Mouse (Mus musculus) ES-E14 (cell line): ENCODE measurements at regions not wholly inside any gene's neighbourhood (a gene's known extent, or its start where the extent isn't known, plus 50 kb on each side); places are given as distances from the start of the nearest gene placed in this dataset.

Experiments
- DNase-seq: peaks from one replicate; pipeline ENCODE4 v3.0.0-alpha.2; 2013; ENCODE audit warnings: low read depth, low spot score
- H3K27ac ChIP-seq: 2 replicates; pipeline ENCODE4 v1.5.1; 2012; ENCODE audit warnings: low read depth, mild to moderate bottlenecking, low read length, moderate library complexity, mixed read lengths; ENCODE audit not compliant: poor library complexity, insufficient read depth, severe bottlenecking
- H3K36me3 ChIP-seq: 2 replicates; pipeline ENCODE4 v1.6.1; 2012; ENCODE audit warnings: mild to moderate bottlenecking, low read length, moderate library complexity, mixed read lengths; ENCODE audit not compliant: control insufficient read depth, poor library complexity, insufficient read depth, severe bottlenecking
- H3K4me1 ChIP-seq, 2 experiments: fragments of 150-350 bp in 1 of 2; sonication (generic) in 1 of 2; 2 replicates each; pipeline ENCODE4 v1.6.1; 2012; ENCODE audit warnings: low read length in 2 of 2, mild to moderate bottlenecking in 1 of 2, mixed read lengths in 1 of 2; ENCODE audit not compliant: control insufficient read depth in 2 of 2, insufficient read depth in 2 of 2, poor library complexity in 1 of 2
- H3K4me3 ChIP-seq, 2 experiments: fragments of 150-350 bp in 1 of 2; sonication (generic) in 1 of 2; 2 replicates each; pipeline ENCODE4 v1.5.1; 2012; ENCODE audit warnings: low read length in 2 of 2, low read depth in 1 of 2, mild to moderate bottlenecking in 1 of 2, mixed read lengths in 1 of 2; ENCODE audit not compliant: insufficient read depth in 1 of 2, poor library complexity in 1 of 2, severe bottlenecking in 1 of 2
- H3K9ac ChIP-seq: 2 replicates; pipeline ENCODE4 v1.6.1; 2012; ENCODE audit warnings: low read depth, mild to moderate bottlenecking, low read length, mixed read lengths; ENCODE audit not compliant: poor library complexity, insufficient read depth, severe bottlenecking
- H3K9me3 ChIP-seq: fragments of 150-350 bp; sonication (generic); 2 replicates; pipeline ENCODE4 v1.6.1; 2012; ENCODE audit warnings: low read depth, mild to moderate bottlenecking, low read length; ENCODE audit not compliant: control insufficient read depth, insufficient read depth
- CHD2 ChIP-seq: IDR thresholded peaks from 2 replicates; pipeline ENCODE4 v1.6.1; 2014; ENCODE audit warnings: mild to moderate bottlenecking, low read depth, low read length, inconsistent platforms
- HCFC1 ChIP-seq: IDR thresholded peaks from 2 replicates; pipeline ENCODE4 v1.6.1; 2012; ENCODE audit warnings: low read length, inconsistent platforms, borderline replicate concordance; ENCODE audit not compliant: insufficient read depth
- MAFK ChIP-seq: IDR thresholded peaks from 2 replicates; pipeline ENCODE4 v1.6.1; 2014; ENCODE audit warnings: mild to moderate bottlenecking, low read depth, low read length, inconsistent platforms; ENCODE audit not compliant: insufficient read depth
- ZC3H11A ChIP-seq: IDR thresholded peaks from 2 replicates; pipeline ENCODE4 v1.6.1; 2012; ENCODE audit warnings: low read depth, mild to moderate bottlenecking, inconsistent platforms, low read length, borderline replicate concordance
- ZNF384 ChIP-seq: IDR thresholded peaks from 2 replicates; pipeline ENCODE4 v1.6.1; 2012; ENCODE audit warnings: low read depth, low read length, inconsistent platforms
- in situ Hi-C, 2 experiments: fragments of 600-800 bp; cut with MboI; formaldehyde crosslinking; loops; one replicate each; pipeline ENCODE4 v1.15.1; 2025; ENCODE audit warnings: low sequenced_read_pairs in 2 of 2, inconsistent platforms in 1 of 2; ENCODE audit not compliant: unreplicated experiment in 2 of 2

DNA sequence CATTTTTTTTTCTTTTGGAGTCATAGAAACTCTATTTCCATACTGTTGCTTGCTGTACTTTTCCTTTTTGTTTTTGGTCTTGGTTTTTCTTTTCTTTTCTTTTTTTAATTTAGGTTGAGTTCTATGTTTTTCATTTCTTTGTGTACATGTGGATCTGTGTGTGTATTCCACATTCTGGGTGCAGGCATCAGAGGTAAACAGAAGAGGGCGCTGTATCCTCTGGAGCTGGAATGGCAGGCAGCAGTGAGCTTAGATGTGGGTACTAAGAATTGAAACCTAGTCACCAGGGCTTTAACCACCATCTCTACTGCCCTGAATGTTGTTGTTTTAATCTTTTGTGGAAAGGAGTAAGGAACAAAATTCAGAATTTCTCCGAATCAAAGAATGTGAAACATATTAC is 266.3 kb upstream of the Lyplal1 start:
- Histone ChIP-seq H3K9me3 (no peaks in the 10 kb centered on the region), H3K27ac (no peak overlapping the region), H3K9ac (no peak overlapping the region), H3K4me1 (no peaks in the 10 kb centered on the region; a peak in 1 of 4 replicates), H3K36me3 (no peaks in the 10 kb centered on the region), H3K4me3 (no peak overlapping the region)
- in situ Hi-C loops, result no loop called here
- DNase-seq, result no peak
- no peak for TF ChIP-seq MAFK
- TF ChIP-seq ZC3H11A, result peak; percentile 55; the same call in 1 of the 2 replicates

DNA sequence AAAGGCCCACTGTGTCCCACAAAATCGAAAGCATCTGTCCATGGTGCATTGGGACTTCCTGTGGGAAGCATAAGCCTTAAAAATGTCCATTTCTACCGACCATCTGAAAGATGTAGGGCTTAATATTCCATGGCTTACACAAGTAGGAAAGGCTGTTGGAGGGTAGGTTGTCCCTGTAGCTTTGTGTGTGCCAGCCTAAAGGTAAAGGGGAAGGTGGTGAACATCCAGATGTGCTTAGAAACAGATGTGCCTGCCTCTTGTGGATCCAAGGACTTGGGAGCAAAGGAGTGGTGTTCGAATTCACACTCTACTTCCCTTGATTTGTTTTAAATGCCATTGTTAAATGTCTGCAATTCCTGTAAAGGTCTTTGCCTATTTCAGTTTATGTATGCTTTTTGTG is 265.9 kb upstream of the Lyplal1 start:
- TF ChIP-seq MAFK (no peak), CHD2 (no peak), ZC3H11A (no peak), HCFC1 (no peak), ZNF384 (no peak)
- Histone ChIP-seq H3K27ac (no peak overlapping the region), H3K36me3 (no peaks in the 10 kb centered on the region), H3K4me1 (no peaks in the 10 kb centered on the region; a peak in 1 of 4 replicates), H3K4me3 (no peak overlapping the region), H3K9me3 (no peaks in the 10 kb centered on the region), H3K9ac (no peak overlapping the region)
- no peak for DNase-seq
- in situ Hi-C loops, result no loop called here

- in situ Hi-C loops, result no loop called here
- TF ChIP-seq ZNF384 (no peak), MAFK (no peak), CHD2 (no peak)
- Histone ChIP-seq H3K9me3 (no peaks in the 10 kb centered on the region), H3K27ac (no peak overlapping the region), H3K4me3 (no peak overlapping the region), H3K4me1 (no peaks in the 10 kb centered on the region), H3K9ac (no peak overlapping the region), H3K36me3 (no peaks in the 10 kb centered on the region)
- no peak for DNase-seq
These were observed 263.1 kb upstream of the Lyplal1 start for GRCm38 (mm10) chr1:186379938-186380847.

- DNase-seq, result no peak
- Histone ChIP-seq H3K36me3 (no peaks in the 10 kb centered on the region), H3K4me1 (no peaks in the 10 kb centered on the region), H3K9ac (no peak overlapping the region), H3K4me3 (no peak overlapping the region), H3K27ac (no peak overlapping the region), H3K9me3 (no peaks in the 10 kb centered on the region)
- in situ Hi-C loops, result no loop called here
- TF ChIP-seq HCFC1 (no peak), ZNF384 (no peak), CHD2 (no peak), MAFK (no peak), ZC3H11A (no peak)
These were observed 260.0 kb upstream of the Lyplal1 start for GRCm38 (mm10) chr1:186376906-186377623.
